Mouse (Mus musculus) WW6 (cell line): ENCODE data around the gene Glce.

ENCODE experiments used
- DNase-seq: peaks from one replicate; pipeline ENCODE4 v3.0.0-alpha.2; 2013; ENCODE audit warnings: low read depth, low spot score

Glce gene

DNA sequence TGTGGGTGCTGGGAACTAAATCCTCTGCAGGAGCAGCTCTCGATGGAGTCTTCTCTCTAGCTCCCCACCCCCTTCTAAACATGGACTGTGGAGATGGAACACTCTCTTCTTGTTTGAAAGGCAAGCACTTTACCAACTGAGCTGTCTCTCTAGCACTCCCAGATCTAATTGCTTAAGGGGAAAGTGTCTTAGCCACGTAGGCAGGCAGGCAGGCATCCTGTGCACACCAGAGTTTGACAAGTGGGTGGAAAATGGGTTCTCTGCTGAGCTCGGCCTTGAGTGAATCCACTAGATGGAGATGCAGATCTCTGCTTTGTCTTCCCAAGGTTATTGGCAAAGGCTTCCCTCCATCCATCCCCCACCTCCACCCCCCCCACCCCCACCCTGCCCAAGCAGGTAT lies 94.4 kb downstream of the Glce start:
- no peak for DNase-seq

DNA sequence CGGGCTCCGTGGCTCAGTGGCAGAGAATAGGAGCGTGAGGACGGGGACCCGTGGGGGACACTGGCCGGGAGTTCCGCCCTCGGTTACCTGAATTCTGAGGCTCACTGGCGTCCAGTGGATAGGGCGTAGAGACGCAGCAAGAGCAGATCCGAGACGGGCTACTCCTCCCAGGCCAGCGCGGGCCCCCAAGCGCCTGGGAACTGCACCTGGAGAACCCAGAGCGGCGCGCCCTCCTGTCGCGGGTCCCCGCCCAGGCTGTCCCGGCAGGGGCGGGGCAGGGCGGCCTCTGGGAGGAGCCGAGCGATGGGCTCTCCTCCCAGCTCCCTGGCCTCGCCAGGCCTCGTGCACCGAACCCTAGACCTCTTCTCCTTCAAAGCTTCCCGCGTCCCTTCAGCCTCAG lies 95.9 kb downstream of the Glce start, which contains the start of gene Paqr5:
Paqr5 (minus strand) TSS at position 257 of the 400 bp plus-strand sequence.
- DNase-seq, result no peak

DNA sequence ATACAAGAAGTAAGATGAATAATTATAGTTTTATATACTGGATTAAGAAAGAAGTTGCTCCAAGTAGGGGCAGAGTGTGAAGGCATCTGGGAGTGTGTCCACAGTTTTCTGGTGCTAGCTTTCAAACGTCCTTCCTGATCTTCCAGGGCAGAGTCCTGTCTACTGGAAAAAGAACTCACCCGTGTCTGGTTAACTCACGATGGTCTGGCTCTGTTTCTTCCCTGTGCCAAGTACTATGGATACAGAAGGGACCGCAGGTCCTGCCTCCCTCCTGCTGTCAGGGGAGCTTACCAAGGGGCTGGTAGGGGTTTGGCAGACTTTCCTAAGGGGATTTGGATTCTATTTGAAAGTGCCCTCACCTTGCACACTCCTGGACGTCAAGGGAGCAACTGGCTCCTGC lies 97.4 kb downstream of the Glce start:
- DNase-seq, result no peak

DNA sequence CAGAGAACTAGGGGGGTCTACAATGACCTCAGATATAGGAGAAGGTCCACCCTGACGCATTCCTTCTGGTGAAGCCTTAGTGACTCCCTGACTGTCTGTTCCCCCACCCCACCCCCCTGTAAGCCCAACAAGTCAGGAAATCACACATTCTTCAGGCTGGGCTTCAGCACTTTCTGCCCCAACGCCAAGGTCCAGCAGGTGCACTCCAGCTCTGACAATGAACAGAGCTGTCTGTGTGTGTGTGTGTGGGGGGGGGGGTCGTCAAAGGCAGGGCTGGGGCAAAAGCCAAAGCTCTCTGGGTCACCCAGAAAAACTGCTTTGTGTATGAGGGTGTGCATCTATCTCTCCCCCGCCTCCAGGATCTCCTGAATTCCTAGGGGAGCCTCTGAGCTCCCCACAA lies 98.6 kb downstream of the Glce start:
- no peak for DNase-seq

DNA sequence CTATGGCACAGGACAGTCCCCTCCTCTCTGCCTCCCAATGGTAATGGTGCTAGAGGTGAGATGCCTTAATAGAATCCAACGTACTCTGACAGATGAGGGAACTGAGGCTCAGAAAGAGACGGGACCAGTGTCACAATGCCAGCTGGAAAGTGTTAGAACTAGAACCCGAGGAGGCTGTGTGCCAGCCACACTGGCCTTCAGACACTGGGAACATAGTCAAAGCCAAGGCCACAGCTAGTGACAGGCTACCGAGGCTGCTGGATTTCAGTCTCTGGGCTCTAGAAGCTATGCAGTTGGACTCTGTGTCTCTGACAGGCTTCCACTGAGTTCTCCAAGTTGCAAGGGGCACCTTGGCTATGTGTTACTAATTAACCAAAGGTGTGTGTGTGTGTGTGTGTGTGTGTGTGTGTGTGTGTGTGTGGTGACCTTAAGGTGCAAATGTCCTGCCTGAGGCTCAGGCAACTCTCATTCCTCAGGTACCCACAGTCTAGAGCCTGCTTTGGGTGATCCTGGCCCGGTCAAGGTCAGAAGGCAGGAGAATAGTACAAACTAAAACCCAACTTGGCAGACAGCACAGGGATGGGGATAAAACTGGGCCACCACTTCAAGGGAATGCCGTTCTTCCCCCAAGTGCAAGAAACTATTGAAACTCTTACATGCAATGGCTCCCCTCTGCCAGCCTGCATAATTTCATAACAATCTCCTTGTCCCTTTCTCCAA lies 99.3 kb downstream of the Glce start:
- DNase-seq, result no peak

DNA sequence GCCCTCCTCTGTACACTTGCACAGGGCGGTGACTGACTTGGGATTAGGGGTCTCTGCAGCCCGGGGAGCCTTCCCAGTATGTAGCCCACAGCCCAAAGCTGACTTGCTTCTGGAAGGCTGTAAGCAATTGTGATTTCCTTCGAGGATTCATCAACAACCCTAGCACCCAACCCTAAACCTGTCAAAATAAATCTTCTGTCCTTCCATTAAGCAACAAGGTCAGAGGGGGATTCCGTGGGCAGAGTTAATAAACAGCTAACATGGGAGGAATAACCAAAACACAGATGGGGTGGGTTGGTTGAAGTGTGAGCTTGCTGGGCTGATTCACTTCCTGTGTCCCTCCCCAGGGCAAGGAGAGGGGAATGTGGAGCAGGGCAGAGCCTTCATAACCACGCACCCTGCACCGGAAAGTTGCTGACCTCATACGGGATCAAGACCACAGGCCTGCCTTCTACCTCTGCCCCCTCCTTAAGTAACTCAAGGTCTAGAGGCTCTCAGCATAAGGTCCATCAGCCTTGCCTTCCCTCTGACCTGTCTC lies 100.8 kb downstream of the Glce start:
- no peak for DNase-seq

DNA sequence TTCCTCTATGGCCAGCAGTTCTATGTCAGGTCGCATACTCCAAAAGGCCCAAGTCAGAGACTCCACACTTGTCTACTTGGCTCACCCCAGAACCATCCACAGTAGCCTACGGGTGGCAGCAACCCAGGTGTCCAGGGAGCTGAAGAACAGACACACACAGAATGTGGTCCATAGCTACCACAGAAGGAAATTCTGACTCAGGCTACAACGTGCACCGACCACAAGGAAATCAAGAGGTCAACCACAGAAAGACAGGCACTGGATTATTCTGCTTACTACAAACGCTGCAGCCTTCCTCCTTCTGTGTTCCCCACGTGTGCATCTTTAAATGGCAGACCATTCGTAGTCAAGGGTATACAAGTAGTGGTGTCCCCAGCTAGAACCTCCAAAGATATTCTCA lies 102.2 kb downstream of the Glce start:
- DNase-seq, result no peak

DNA sequence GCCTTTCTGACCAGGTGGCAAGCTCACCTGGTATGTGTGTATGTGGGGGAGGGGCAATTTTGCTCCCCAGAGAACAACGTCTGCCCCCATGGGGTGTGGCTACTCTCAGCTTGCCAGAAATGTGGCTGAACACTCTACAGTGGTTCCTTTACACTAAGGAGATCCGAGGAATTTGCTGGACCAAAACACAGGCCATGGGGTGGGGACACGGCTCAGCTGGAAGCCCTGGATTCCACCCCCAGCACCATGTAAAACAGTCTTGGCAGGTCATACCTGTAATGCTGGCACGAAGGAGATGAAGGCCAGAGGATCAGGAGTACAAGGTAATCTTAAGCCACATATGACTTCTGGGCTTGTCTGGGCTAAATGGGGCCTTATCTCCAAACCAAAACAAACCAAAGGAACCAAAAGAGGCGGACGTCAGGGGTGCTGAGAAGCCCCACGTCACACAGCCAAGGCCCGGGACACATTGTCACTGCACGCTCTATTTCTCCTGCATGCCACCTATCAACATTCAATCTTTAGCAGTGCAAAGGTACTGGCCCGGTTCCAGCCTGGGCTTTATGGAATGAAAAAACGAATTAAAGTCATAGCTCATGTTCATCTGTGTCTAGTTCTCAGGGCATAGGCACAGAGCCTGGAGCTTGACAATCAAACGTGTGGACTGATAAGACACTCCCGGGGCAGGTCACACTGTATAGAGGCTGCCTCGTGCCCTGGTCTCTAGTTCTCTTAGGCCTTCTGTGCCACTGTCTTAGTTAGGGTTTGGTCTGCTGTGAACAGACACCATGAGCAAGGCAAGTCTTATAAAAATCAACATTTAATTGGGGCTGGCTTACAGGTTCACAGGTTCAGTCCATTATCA lies 104.0 kb downstream of the Glce start:
- DNase-seq, result no peak

DNA sequence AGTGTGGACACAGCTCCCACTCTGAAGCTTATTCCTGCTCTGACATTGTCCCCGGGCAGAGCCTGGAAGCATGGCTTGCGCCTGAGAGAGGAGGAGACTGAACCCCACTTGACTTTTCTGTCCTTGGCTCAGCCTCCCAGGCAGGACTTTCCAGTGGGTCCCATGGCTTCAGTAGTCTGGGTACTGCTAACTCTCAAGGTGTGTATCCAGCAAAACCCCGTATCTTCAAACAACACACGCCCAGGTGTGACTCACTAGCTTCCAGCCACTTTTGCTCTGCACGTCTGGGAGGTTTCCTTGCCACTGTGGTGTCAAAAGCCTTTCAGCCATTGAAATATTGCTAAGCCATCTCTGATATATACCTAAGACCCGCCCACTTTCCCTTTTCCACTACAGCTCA lies 105.1 kb downstream of the Glce start:
- no peak for DNase-seq

DNA sequence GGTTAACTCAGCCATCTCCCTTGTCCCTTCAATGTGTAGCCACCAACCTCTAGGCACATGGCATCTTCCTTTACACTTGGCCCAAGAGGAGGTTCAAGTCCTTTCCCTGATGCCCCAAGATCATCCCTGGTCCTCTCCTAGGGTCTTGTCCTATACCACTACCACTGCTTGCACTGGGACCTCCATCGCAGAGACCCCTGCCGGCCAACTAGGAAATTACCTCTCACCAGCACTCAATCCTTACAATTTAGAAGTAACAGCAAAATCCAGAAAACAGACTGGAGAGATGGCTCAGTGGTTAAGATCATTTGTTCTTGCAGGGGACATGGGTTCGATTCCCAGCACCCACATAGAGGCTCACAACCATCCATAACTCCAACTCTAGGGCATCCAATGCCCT lies 107.0 kb downstream of the Glce start:
- no peak for DNase-seq

DNA sequence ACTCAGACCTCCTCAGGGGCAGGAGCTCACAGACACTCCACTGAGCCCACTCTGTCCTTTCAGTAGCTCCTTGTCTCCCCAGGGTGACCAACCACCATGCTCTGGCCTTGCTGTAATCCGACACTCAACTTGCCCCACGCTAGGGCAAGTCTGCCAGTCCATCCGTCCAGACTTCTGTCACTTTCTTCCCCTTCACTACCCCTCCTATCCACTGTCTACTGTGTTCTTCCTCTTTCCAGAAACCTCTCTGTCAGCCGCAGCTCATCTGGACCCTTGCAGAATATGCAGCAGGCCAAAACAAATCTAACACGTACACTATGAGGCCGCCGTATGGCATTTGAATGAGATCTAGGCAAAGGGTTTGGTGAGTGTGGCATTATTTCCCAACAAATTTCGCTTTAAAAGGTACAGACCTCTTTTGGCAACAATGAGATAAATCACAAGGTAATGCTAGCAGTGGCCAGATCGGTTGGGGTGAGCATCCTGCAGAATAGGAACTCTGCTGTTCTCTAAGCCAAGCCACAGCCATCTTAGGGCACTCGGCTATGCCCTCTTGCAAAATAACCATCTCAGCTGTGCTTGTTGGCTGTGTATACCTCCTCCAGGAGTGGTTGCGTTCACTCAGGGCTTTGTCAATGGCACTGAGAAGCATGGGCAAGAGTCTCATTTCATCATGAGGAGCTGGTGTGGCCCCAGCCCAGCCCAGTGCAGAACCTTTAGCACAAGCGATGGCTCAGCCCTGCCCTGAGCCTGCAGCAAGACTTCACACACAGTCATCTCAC lies 108.9 kb downstream of the Glce start:
- DNase-seq, result no peak

DNA sequence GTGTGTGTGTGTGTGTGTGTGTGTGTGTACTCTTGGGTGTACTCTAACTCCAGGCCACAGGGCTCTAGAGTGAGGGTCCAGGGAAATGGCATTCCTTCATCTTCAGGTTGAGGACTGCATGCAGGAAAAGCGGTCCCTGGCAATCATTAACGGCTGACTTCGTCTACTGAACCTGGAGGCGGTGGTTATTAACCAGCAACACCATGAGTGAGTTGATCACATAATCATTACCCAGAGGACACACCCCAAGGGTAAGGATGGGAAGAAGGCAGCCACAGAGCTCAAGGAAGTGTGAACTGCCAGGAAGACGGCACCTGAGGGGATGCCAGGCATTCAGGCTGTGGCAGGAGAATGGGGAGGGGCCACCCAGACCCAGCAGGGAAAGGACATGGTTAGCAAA lies 114.1 kb downstream of the Glce start:
- no peak for DNase-seq
